Mouse (Mus musculus) MEL (cell line): ENCODE data around the gene Aff1. TPM values are rescaled to one million over a fixed set of nuclear protein-coding genes. Genes with fewer than 3 reads are reported as not detected.

Experiments used
- DNase-seq: peaks from one replicate; pipeline ENCODE4 v3.0.0; 2011; ENCODE audit warnings: low read depth, low spot score
- H3K27ac ChIP-seq: 2 replicates; pipeline ENCODE4 v1.5.1; 2012; ENCODE audit warnings: low read depth, mild to moderate bottlenecking, control low read depth, low read length, moderate library complexity; ENCODE audit not compliant: control insufficient read depth
- H3K27me3 ChIP-seq, 2 experiments: fragments of 150-350 bp in 1 of 2; sonication (generic) in 1 of 2; 2 replicates each; pipeline ENCODE4 v1.6.1; 2012; ENCODE audit warnings: low read length in 2 of 2, mild to moderate bottlenecking in 2 of 2, improper control_type of control experiment in 1 of 2, moderate library complexity in 1 of 2; ENCODE audit not compliant: insufficient read depth in 2 of 2, control insufficient read depth in 1 of 2
- H3K36me3 ChIP-seq, 2 experiments: 2 replicates each; pipeline ENCODE4 v1.6.1; 2012 to 2014; ENCODE audit warnings: low read length in 2 of 2, improper control_type of control experiment in 1 of 2, inconsistent platforms in 1 of 2, mild to moderate bottlenecking in 1 of 2; ENCODE audit not compliant: insufficient read depth in 2 of 2, control insufficient read depth in 1 of 2
- H3K4me1 ChIP-seq, 2 experiments: fragments of 150-350 bp in 1 of 2; sonication (generic) in 1 of 2; 2 replicates each; pipeline ENCODE4 v1.6.1; 2012; ENCODE audit warnings: low read length in 2 of 2, improper control_type of control experiment in 1 of 2, mild to moderate bottlenecking in 1 of 2; ENCODE audit not compliant: insufficient read depth in 2 of 2, control insufficient read depth in 1 of 2
- H3K4me3 ChIP-seq, 2 experiments: fragments of 150-350 bp in 1 of 2; sonication (generic) in 1 of 2; 2 replicates each; pipeline ENCODE4 v1.5.1; 2012; ENCODE audit warnings: low read depth in 2 of 2, low read length in 2 of 2, mild to moderate bottlenecking in 2 of 2, moderate library complexity in 2 of 2, control low read depth in 1 of 2, improper control_type of control experiment in 1 of 2; ENCODE audit not compliant: control insufficient read depth in 1 of 2, insufficient read depth in 1 of 2
- H3K79me2 ChIP-seq: 2 replicates; pipeline ENCODE4 v1.6.1; 2012; ENCODE audit warnings: mild to moderate bottlenecking, low read length, moderate library complexity; ENCODE audit not compliant: control insufficient read depth, poor library complexity, insufficient read depth
- H3K9ac ChIP-seq: 2 replicates; pipeline ENCODE4 v1.6.1; 2012; ENCODE audit warnings: low read depth, mild to moderate bottlenecking, control low read depth, low read length, moderate library complexity; ENCODE audit not compliant: control insufficient read depth, poor library complexity, severe bottlenecking
- H3K9me3 ChIP-seq: fragments of 150-350 bp; sonication (generic); replicated peaks from 2 replicates; pipeline ENCODE4 v1.6.1; 2012; ENCODE audit warnings: mild to moderate bottlenecking, low read length, improper control_type of control experiment, moderate library complexity; ENCODE audit not compliant: insufficient read depth
- CTCF ChIP-seq, 3 experiments: IDR thresholded peaks in 2 of 3; conservative IDR thresholded peaks in 1 of 3; 2 replicates each; pipeline ENCODE4 v1.5.1; 2011 to 2012; ENCODE audit warnings: low read length in 3 of 3, low read depth in 2 of 3, mild to moderate bottlenecking in 2 of 3, improper control_type of control experiment in 1 of 3, inconsistent platforms in 1 of 3, mixed read lengths in 1 of 3, moderate library complexity in 1 of 3; ENCODE audit not compliant: control insufficient read depth in 1 of 3, insufficient read depth in 1 of 3, poor library complexity in 1 of 3, severe bottlenecking in 1 of 3
- ELF1 ChIP-seq: IDR thresholded peaks from 2 replicates; pipeline ENCODE4 v1.6.1; 2014; ENCODE audit warnings: low read depth, mild to moderate bottlenecking, inconsistent platforms, low read length, improper control_type of control experiment, moderate library complexity
- ETS1 ChIP-seq: IDR thresholded peaks from 2 replicates; pipeline ENCODE4 v1.6.1; 2012; ENCODE audit warnings: low read depth, mild to moderate bottlenecking, inconsistent platforms, low read length, improper control_type of control experiment, moderate library complexity
- GABPA ChIP-seq: IDR thresholded peaks from 2 replicates; pipeline ENCODE4 v1.6.1; 2012; ENCODE audit warnings: low read depth, mild to moderate bottlenecking, inconsistent platforms, low read length, improper control_type of control experiment, moderate library complexity
- GATA1 ChIP-seq: IDR thresholded peaks from 2 replicates; pipeline ENCODE4 v1.6.1; 2011; ENCODE audit warnings: low read depth, low read length, improper control_type of control experiment
- HCFC1 ChIP-seq: IDR thresholded peaks from 2 replicates; pipeline ENCODE4 v1.6.1; 2012; ENCODE audit warnings: low read depth, mild to moderate bottlenecking, inconsistent platforms, low read length, improper control_type of control experiment, moderate library complexity
- KAT2A ChIP-seq: conservative IDR thresholded peaks from 2 replicates; pipeline ENCODE4 v1.6.1; 2012; ENCODE audit warnings: low read depth, low read length, improper control_type of control experiment, inconsistent platforms
- MXI1 ChIP-seq: IDR thresholded peaks from 2 replicates; pipeline ENCODE4 v1.6.1; 2011; ENCODE audit warnings: mild to moderate bottlenecking, low read depth, low read length, improper control_type of control experiment
- MYB ChIP-seq: IDR thresholded peaks from 2 replicates; pipeline ENCODE4 v1.6.1; 2011; ENCODE audit warnings: mild to moderate bottlenecking, low read depth, low read length, improper control_type of control experiment
- POLR2AphosphoS2 ChIP-seq: IDR thresholded peaks from 2 replicates; pipeline ENCODE4 v1.6.1; 2011; ENCODE audit warnings: low read length, improper control_type of control experiment
- RAD21 ChIP-seq: IDR thresholded peaks from 2 replicates; pipeline ENCODE4 v1.6.1; 2011; ENCODE audit warnings: mild to moderate bottlenecking, low read depth, low read length, improper control_type of control experiment
- SIN3A ChIP-seq: IDR thresholded peaks from 2 replicates; pipeline ENCODE4 v1.6.1; 2012; ENCODE audit warnings: low read length, improper control_type of control experiment, inconsistent platforms
- SMC3 ChIP-seq: IDR thresholded peaks from 2 replicates; pipeline ENCODE4 v1.6.1; 2011; ENCODE audit warnings: low read depth, low read length, improper control_type of control experiment
- TAL1 ChIP-seq: IDR thresholded peaks from 2 replicates; pipeline ENCODE4 v1.6.1; 2012; ENCODE audit warnings: mild to moderate bottlenecking, inconsistent platforms, low read length, moderate library complexity, mixed read lengths
- TBP ChIP-seq: IDR thresholded peaks from 2 replicates; pipeline ENCODE4 v1.8.0; 2011; ENCODE audit warnings: low read depth, low read length, improper control_type of control experiment
- UBTF ChIP-seq: IDR thresholded peaks from 2 replicates; pipeline ENCODE4 v1.6.1; 2012; ENCODE audit warnings: low read depth, mild to moderate bottlenecking, inconsistent platforms, low read length, improper control_type of control experiment, moderate library complexity, borderline replicate concordance; ENCODE audit not compliant: insufficient read depth
- USF1 ChIP-seq: IDR thresholded peaks from 2 replicates; pipeline ENCODE4 v1.6.1; 2014; ENCODE audit warnings: low read depth, mild to moderate bottlenecking, inconsistent platforms, low read length, improper control_type of control experiment, moderate library complexity
- USF2 ChIP-seq, 2 experiments: IDR thresholded peaks; 2 replicates each; pipeline ENCODE4 v1.6.1; 2011 to 2012; ENCODE audit warnings: improper control_type of control experiment in 2 of 2, low read length in 2 of 2, borderline replicate concordance in 1 of 2, inconsistent platforms in 1 of 2, low read depth in 1 of 2, mild to moderate bottlenecking in 1 of 2; ENCODE audit not compliant: insufficient read depth in 1 of 2
- ZC3H11A ChIP-seq: IDR thresholded peaks from 2 replicates; pipeline ENCODE4 v1.6.1; 2012; ENCODE audit warnings: low read depth, mild to moderate bottlenecking, inconsistent platforms, low read length, improper control_type of control experiment
- ZKSCAN1 ChIP-seq: IDR thresholded peaks from 2 replicates; pipeline ENCODE4 v1.6.1; 2012; ENCODE audit warnings: low read depth, mild to moderate bottlenecking, inconsistent platforms, low read length, improper control_type of control experiment, moderate library complexity
- ZMIZ1 ChIP-seq: IDR thresholded peaks from 2 replicates; pipeline ENCODE4 v1.6.1; 2012; ENCODE audit warnings: low read depth, mild to moderate bottlenecking, inconsistent platforms, low read length, improper control_type of control experiment, moderate library complexity
- ZNF384 ChIP-seq: IDR thresholded peaks from 2 replicates; pipeline ENCODE4 v1.6.1; 2012; ENCODE audit warnings: low read depth, mild to moderate bottlenecking, inconsistent platforms, low read length, improper control_type of control experiment
- polyA plus RNA-seq, 2 experiments: library from polyadenylated mRNA; stranded (reverse) in 1 of 2; unstranded in 1 of 2; fragments of >175 nt in 1 of 2; fragments of >200 nt in 1 of 2; gene quantifications; 2 replicates each; pipeline versions ENCODE4 v1.2.1 to v1.2.4; 2012; ENCODE audit warnings: low replicate concordance in 2 of 2, low read depth in 1 of 2; ENCODE audit not compliant: insufficient read length in 2 of 2, insufficient read depth in 1 of 2, missing spikeins in 1 of 2
- total RNA-seq: library from RNA; depleted of rRNA; stranded (reverse); fragments of 300-350 nt; gene quantifications from 2 replicates; pipeline ENCODE4 v1.2.3, GENCODE M21; 2012

Gene Aff1
- total and polyA plus RNA-seq, 3 experiments: 5.4 to 13.4 TPM; not detected in 1

DNA sequence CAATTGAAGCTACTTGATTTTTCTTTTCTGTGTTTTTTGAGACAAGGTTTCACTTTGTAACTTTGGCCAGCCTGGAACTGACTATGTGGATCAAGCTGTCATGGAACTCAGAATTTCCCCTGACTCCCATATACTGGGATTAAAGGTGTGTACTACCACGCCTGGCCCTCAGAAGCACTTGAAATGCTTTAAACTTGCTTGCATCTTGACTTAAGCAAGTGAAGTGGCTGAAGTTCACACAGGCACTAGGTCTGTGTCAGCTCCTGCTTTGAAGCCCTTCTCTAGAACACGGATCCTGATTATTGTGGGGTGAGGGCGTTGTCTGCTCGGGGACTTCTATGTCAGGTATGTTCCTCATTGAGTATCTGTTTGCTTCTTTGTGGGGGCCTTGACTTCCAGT lies 30.5 kb downstream of the Aff1 start:
- Histone ChIP-seq H3K27ac (no peak overlapping the region), H3K9ac (no peak overlapping the region), H3K27me3 (no peaks in the 10 kb centered on the region), H3K9me3 (no peaks in the 10 kb centered on the region), H3K4me1 (peaks cover 3 to 14% of the 10 kb centered on the region in 2 experiments; a peak in 3 of 4 replicates), H3K36me3 (peaks cover 0 to 14% of the 10 kb centered on the region in 2 experiments; a peak in 2 of 4 replicates), H3K79me2 (no peaks in the 10 kb centered on the region), H3K4me3 (no peak overlapping the region)
- DNase-seq: no peak
- TF ChIP-seq USF1 (no peak), RAD21 (no peak), ZC3H11A (no peak), ETS1 (no peak), GATA1 (no peak), ELF1 (no peak), POLR2AphosphoS2 (no peak), ZKSCAN1 (no peak), TBP (no peak), SMC3 (no peak), MYB (no peak), MXI1 (no peak), KAT2A (no peak), TAL1 (no peak), ZNF384 (no peak), USF2 (IDR thresholded peaks at IDR 0.05; ENCODE audit: borderline replicate concordance in 1 of 2, insufficient read depth in 1 of 2, low read depth in 1 of 2, low read length in 2 of 2) (no peak), CTCF (IDR thresholded peaks at IDR 0.05 in 2 of 3, conservative IDR thresholded peaks at IDR 0.05 in 1 of 3; ENCODE audit: control insufficient read depth in 1 of 3, insufficient read depth in 1 of 3, low read depth in 2 of 3, low read length in 3 of 3, poor library complexity in 1 of 3, severe bottlenecking in 1 of 3) (no peak), GABPA (no peak)

DNA sequence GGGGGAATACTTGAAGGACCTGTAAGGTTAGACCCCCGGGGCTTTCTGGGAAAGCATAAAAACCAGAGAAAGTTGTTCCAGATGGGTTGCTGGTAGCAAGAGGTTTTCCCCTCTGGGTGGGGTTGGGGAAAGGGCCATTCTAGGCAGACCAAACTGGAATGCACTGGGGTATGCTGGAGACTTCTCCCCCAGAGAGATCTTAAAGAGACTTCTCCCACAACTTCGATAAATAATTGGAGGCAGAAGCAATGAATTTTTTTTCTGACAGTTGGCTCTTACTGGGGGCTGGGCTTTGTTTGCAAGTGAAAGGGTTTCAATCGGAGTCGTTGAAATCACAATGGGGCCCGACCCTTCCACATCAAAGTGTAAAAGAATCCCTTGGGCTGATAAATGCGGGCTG lies 32.2 kb downstream of the Aff1 start:
- no peak overlapping the region for H3K9ac ChIP-seq
- no peak for TF ChIP-seq ZMIZ1
- no peak for TF ChIP-seq HCFC1
- TF ChIP-seq SIN3A: no peak
- no peak for TF ChIP-seq ELF1
- TF ChIP-seq ZC3H11A: no peak
- no peak for TF ChIP-seq UBTF
- no peaks in the 10 kb centered on the region for H3K79me2 ChIP-seq
- no peaks in the 10 kb centered on the region for H3K9me3 ChIP-seq
- H3K36me3 ChIP-seq: peaks cover 0 to 7% of the 10 kb centered on the region in 2 experiments; a peak in 2 of 4 replicates
- no peak overlapping the region for H3K4me3 ChIP-seq
- no peak overlapping the region for H3K27ac ChIP-seq
- no peaks in the 10 kb centered on the region for H3K27me3 ChIP-seq
- DNase-seq: no peak
- peaks cover 3 to 14% of the 10 kb centered on the region in 2 experiments; a peak in 3 of 4 replicates for H3K4me1 ChIP-seq
